Mouse (Mus musculus): ENCODE data around the gene Lypd6b.

DNA sequence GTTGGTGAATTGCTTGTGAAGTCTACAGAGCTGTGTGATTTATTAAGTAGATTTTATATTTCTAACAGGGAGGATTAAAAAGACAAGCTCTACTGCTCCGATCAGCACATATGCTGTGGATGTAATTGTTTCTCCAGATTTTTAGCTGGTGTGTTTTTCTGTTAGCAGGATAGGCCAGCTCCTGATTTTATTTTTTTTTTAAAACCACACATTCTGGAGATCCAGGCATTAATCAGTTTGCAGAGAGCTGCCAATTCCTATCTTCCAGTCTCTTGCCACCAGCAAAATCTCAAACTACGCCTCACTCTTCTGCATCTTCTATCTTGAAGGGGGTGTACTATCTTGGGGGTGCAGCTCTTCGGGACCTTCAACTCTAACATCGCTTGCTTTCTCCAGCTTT lies 130.6 kb downstream of the Lypd6b start:
- TF ChIP-seq CTCF (conservative IDR thresholded peaks at IDR 0.05; ENCODE audit: insufficient read depth, insufficient read length, low read depth, low read length) (no peak), POLR2A (IDR thresholded peaks at IDR 0.05; ENCODE audit: low read depth, low read length) (no peak)

Data from kidney, adult 2 months (tissue).